Mouse (Mus musculus): ENCODE measurements around the gene Fcrl5. TPM values are rescaled to one million over a fixed set of nuclear protein-coding genes. Genes with fewer than 3 reads are reported as not detected.
"Not testable (repeated sequence)": the region's sequence is repeated elsewhere in the genome, so short reads cannot be mapped to it uniquely, and the experiment has no call there.

The Fcrl5 gene
- polyA plus RNA-seq, 1 experiment from 2014 or later, result not detected

GRCm38 (mm10) chr3:87420645-87421044 is 14.9 kb upstream of the Fcrl5 start:
- Histone ChIP-seq H3K9me3 (replicated peaks; ENCODE audit: control insufficient read depth, low read length) (no peaks in the 10 kb centered on the region), H3K4me1 (ENCODE audit: control insufficient read depth, insufficient read depth, low read length) (no peaks in the 10 kb centered on the region), H3K4me2 (ENCODE audit: low read depth, low read length) (no peak overlapping the region), H3K36me3 (ENCODE audit: control insufficient read depth, insufficient read depth, low read length) (no peaks in the 10 kb centered on the region), H3K9ac (ENCODE audit: low read length) (no peak overlapping the region), H3K27ac (ENCODE audit: low read length) (no peak overlapping the region), H3K4me3 (replicated peaks; ENCODE audit: low read length) (no peak overlapping the region), H3K27me3 (ENCODE audit: control insufficient read depth, insufficient read depth, low read length) (no peaks in the 10 kb centered on the region)
- 61% methylated on average over 1 of the region's 1 CpGs for WGBS
- no peak for ATAC-seq (ENCODE audit: insufficient read depth, low FRiP score)

- H3K9me3 ChIP-seq (replicated peaks; ENCODE audit: control insufficient read depth, low read length), result no peaks in the 10 kb centered on the region
- no peak overlapping the region for H3K4me3 ChIP-seq (replicated peaks; ENCODE audit: low read length)
- no peak overlapping the region for H3K4me2 ChIP-seq (ENCODE audit: low read depth, low read length)
- no peak overlapping the region for H3K27ac ChIP-seq (ENCODE audit: low read length)
- H3K36me3 ChIP-seq (ENCODE audit: control insufficient read depth, insufficient read depth, low read length), result no peaks in the 10 kb centered on the region
- ATAC-seq (ENCODE audit: insufficient read depth, low FRiP score), result no peak
- no peak overlapping the region for H3K9ac ChIP-seq (ENCODE audit: low read length)
- H3K27me3 ChIP-seq (ENCODE audit: control insufficient read depth, insufficient read depth, low read length), result no peaks in the 10 kb centered on the region
- WGBS, result 77% methylated on average over 4 of the region's 4 CpGs
- H3K4me1 ChIP-seq (ENCODE audit: control insufficient read depth, insufficient read depth, low read length), result no peaks in the 10 kb centered on the region
These were observed 13.1 kb upstream of the Fcrl5 start for GRCm38 (mm10) chr3:87422386-87422910.

- Histone ChIP-seq H3K9me3 (replicated peaks; ENCODE audit: control insufficient read depth, low read length) (no peaks in the 10 kb centered on the region), H3K27me3 (ENCODE audit: control insufficient read depth, insufficient read depth, low read length) (no peaks in the 10 kb centered on the region), H3K4me2 (ENCODE audit: low read depth, low read length) (no peak overlapping the region), H3K4me3 (replicated peaks; ENCODE audit: low read length) (no peak overlapping the region), H3K36me3 (ENCODE audit: control insufficient read depth, insufficient read depth, low read length) (no peaks in the 10 kb centered on the region), H3K9ac (ENCODE audit: low read length) (no peak overlapping the region), H3K4me1 (ENCODE audit: control insufficient read depth, insufficient read depth, low read length) (no peaks in the 10 kb centered on the region), H3K27ac (ENCODE audit: low read length) (no peak overlapping the region)
- 62% methylated on average over 1 of the region's 1 CpGs for WGBS
- ATAC-seq (ENCODE audit: insufficient read depth, low FRiP score), result no peak
These were observed 5.0 kb downstream of the Fcrl5 start for GRCm38 (mm10) chr3:87440586-87440985.

- H3K4me3 ChIP-seq (replicated peaks; ENCODE audit: low read length), result no peak overlapping the region
- H3K36me3 ChIP-seq (ENCODE audit: control insufficient read depth, insufficient read depth, low read length), result no peaks in the 10 kb centered on the region
- no peaks in the 10 kb centered on the region for H3K27me3 ChIP-seq (ENCODE audit: control insufficient read depth, insufficient read depth, low read length)
- ATAC-seq (ENCODE audit: insufficient read depth, low FRiP score), result no peak
- no peaks in the 10 kb centered on the region for H3K9me3 ChIP-seq (replicated peaks; ENCODE audit: control insufficient read depth, low read length)
- no peak overlapping the region for H3K27ac ChIP-seq (ENCODE audit: low read length)
- 43% methylated on average over 6 of the region's 6 CpGs for WGBS
- H3K4me2 ChIP-seq (ENCODE audit: low read depth, low read length), result no peak overlapping the region
- H3K9ac ChIP-seq (ENCODE audit: low read length), result no peak overlapping the region
- no peaks in the 10 kb centered on the region for H3K4me1 ChIP-seq (ENCODE audit: control insufficient read depth, insufficient read depth, low read length)
These were observed 8.4 kb downstream of the Fcrl5 start for GRCm38 (mm10) chr3:87443968-87444367.

GRCm38 (mm10) chr3:87465454-87465853 is 29.9 kb downstream of the Fcrl5 start:
- 76% methylated on average over 3 of the region's 3 CpGs for WGBS
- H3K27me3 ChIP-seq (ENCODE audit: control insufficient read depth, insufficient read depth, low read length), result no peaks in the 10 kb centered on the region
- H3K4me2 ChIP-seq (ENCODE audit: low read depth, low read length), result no peak overlapping the region
- no peak overlapping the region for H3K4me3 ChIP-seq (replicated peaks; ENCODE audit: low read length)
- no peaks in the 10 kb centered on the region for H3K36me3 ChIP-seq (ENCODE audit: control insufficient read depth, insufficient read depth, low read length)
- no peaks in the 10 kb centered on the region for H3K4me1 ChIP-seq (ENCODE audit: control insufficient read depth, insufficient read depth, low read length)
- no peak overlapping the region for H3K9ac ChIP-seq (ENCODE audit: low read length)
- H3K9me3 ChIP-seq (replicated peaks; ENCODE audit: control insufficient read depth, low read length), result no peaks in the 10 kb centered on the region
- H3K27ac ChIP-seq (ENCODE audit: low read length), result no peak overlapping the region
- no peak for ATAC-seq (ENCODE audit: insufficient read depth, low FRiP score)

- H3K9ac ChIP-seq (ENCODE audit: low read length), result no peak overlapping the region
- no peaks in the 10 kb centered on the region for H3K36me3 ChIP-seq (ENCODE audit: control insufficient read depth, insufficient read depth, low read length)
- H3K27ac ChIP-seq (ENCODE audit: low read length), result no peak overlapping the region
- H3K27me3 ChIP-seq (ENCODE audit: control insufficient read depth, insufficient read depth, low read length), result no peaks in the 10 kb centered on the region
- no peaks in the 10 kb centered on the region for H3K4me1 ChIP-seq (ENCODE audit: control insufficient read depth, insufficient read depth, low read length)
- 80% methylated on average over 6 of the region's 6 CpGs for WGBS
- no peak overlapping the region for H3K4me2 ChIP-seq (ENCODE audit: low read depth, low read length)
- H3K4me3 ChIP-seq (replicated peaks; ENCODE audit: low read length), result no peak overlapping the region
- H3K9me3 ChIP-seq (replicated peaks; ENCODE audit: control insufficient read depth, low read length), result no peaks in the 10 kb centered on the region
- ATAC-seq (ENCODE audit: insufficient read depth, low FRiP score), result no peak
These were observed 31.4 kb downstream of the Fcrl5 start for GRCm38 (mm10) chr3:87467011-87467410.

GRCm38 (mm10) chr3:87467416-87467815 is 31.8 kb downstream of the Fcrl5 start:
- Histone ChIP-seq H3K27me3 (ENCODE audit: control insufficient read depth, insufficient read depth, low read length) (no peaks in the 10 kb centered on the region), H3K4me2 (ENCODE audit: low read depth, low read length) (no peak overlapping the region), H3K4me3 (replicated peaks; ENCODE audit: low read length) (no peak overlapping the region), H3K36me3 (ENCODE audit: control insufficient read depth, insufficient read depth, low read length) (no peaks in the 10 kb centered on the region), H3K27ac (ENCODE audit: low read length) (no peak overlapping the region), H3K9ac (ENCODE audit: low read length) (no peak overlapping the region), H3K4me1 (ENCODE audit: control insufficient read depth, insufficient read depth, low read length) (no peaks in the 10 kb centered on the region), H3K9me3 (replicated peaks; ENCODE audit: control insufficient read depth, low read length) (no peaks in the 10 kb centered on the region)
- WGBS, result 84% methylated on average over 9 of the region's 9 CpGs
- ATAC-seq (ENCODE audit: insufficient read depth, low FRiP score), result no peak

GRCm38 (mm10) chr3:87477948-87478347 is 42.4 kb downstream of the Fcrl5 start:
- 84% methylated on average over 3 of the region's 3 CpGs for WGBS
- H3K4me1 ChIP-seq (ENCODE audit: control insufficient read depth, insufficient read depth, low read length), result not testable (repeated sequence)

GRCm38 (mm10) chr3:87478596-87478995 is 43.0 kb downstream of the Fcrl5 start:
- 87% methylated on average over 6 of the region's 6 CpGs for WGBS
- not testable (repeated sequence) for H3K9me3 ChIP-seq (replicated peaks; ENCODE audit: control insufficient read depth, low read length); H3K27ac ChIP-seq (ENCODE audit: low read length); H3K4me2 ChIP-seq (ENCODE audit: low read depth, low read length); H3K4me3 ChIP-seq (replicated peaks; ENCODE audit: low read length); H3K27me3 ChIP-seq (ENCODE audit: control insufficient read depth, insufficient read depth, low read length); H3K36me3 ChIP-seq (ENCODE audit: control insufficient read depth, insufficient read depth, low read length); ATAC-seq (ENCODE audit: insufficient read depth, low FRiP score); H3K4me1 ChIP-seq (ENCODE audit: control insufficient read depth, insufficient read depth, low read length); H3K9ac ChIP-seq (ENCODE audit: low read length)

More at GRCm38 (mm10) chr3:87477948-87478347, 42.4 kb downstream of the Fcrl5 start:
- not testable (repeated sequence) for H3K27me3 ChIP-seq (ENCODE audit: control insufficient read depth, insufficient read depth, low read length); H3K4me2 ChIP-seq (ENCODE audit: low read depth, low read length); H3K4me3 ChIP-seq (replicated peaks; ENCODE audit: low read length); ATAC-seq (ENCODE audit: insufficient read depth, low FRiP score); H3K9ac ChIP-seq (ENCODE audit: low read length); H3K27ac ChIP-seq (ENCODE audit: low read length); H3K36me3 ChIP-seq (ENCODE audit: control insufficient read depth, insufficient read depth, low read length); H3K9me3 ChIP-seq (replicated peaks; ENCODE audit: control insufficient read depth, low read length)

GRCm38 (mm10) chr3:87479230-87479629 is 43.7 kb downstream of the Fcrl5 start:
- H3K9me3 ChIP-seq (replicated peaks; ENCODE audit: control insufficient read depth, low read length); H3K36me3 ChIP-seq (ENCODE audit: control insufficient read depth, insufficient read depth, low read length); H3K4me3 ChIP-seq (replicated peaks; ENCODE audit: low read length); H3K27ac ChIP-seq (ENCODE audit: low read length); H3K9ac ChIP-seq (ENCODE audit: low read length); ATAC-seq (ENCODE audit: insufficient read depth, low FRiP score); H3K27me3 ChIP-seq (ENCODE audit: control insufficient read depth, insufficient read depth, low read length); H3K4me2 ChIP-seq (ENCODE audit: low read depth, low read length); H3K4me1 ChIP-seq (ENCODE audit: control insufficient read depth, insufficient read depth, low read length): not testable (repeated sequence)
